Mouse (Mus musculus): ENCODE measurements around the gene Itfg1. TPM values are rescaled to one million over a fixed set of nuclear protein-coding genes. Genes with fewer than 3 reads are reported as not detected.
"Not testable (repeated sequence)": the region's sequence is repeated elsewhere in the genome, so short reads cannot be mapped to it uniquely, and the experiment has no call there.

The Itfg1 gene
- polyA plus RNA-seq (2015; fragmentation: Nextera tagmentation; extraction: Ambion mirVana): 210 and 222 TPM in 2 replicates

- Histone ChIP-seq H3K4me2 (ENCODE audit: low read length) (peak within 1 kb of the TSS; percentile 82), H3K9me3 (replicated peaks; ENCODE audit: control insufficient read depth, low read length, poor library complexity, severe bottlenecking) (0 out of 2 replicates have a peak, but pooled peaks cover 2% of the 10 kb centered on the region), H3K27me3 (ENCODE audit: control insufficient read depth, insufficient read depth, low read depth, low read length) (no peaks in the 10 kb centered on the region), H3K4me1 (ENCODE audit: control insufficient read depth, insufficient read depth, low read length) (peaks cover 16% of the 10 kb centered on the region), H3K4me3 (ENCODE audit: low read depth, low read length) (peak within 1 kb of the TSS; percentile 73), H3K27ac (ENCODE audit: low read length) (peak within 1 kb of the TSS; percentile 97), H3K9ac (ENCODE audit: low read depth, low read length) (peak within 1 kb of the TSS; percentile 84), H3K36me3 (ENCODE audit: control insufficient read depth, insufficient read depth, low read length) (no peaks in the 10 kb centered on the region; the same call in 1 of the 2 replicates)
- under 1% methylated on average over 51 of the region's 54 CpGs for WGBS
- ATAC-seq: peak; percentile 98
Measured at GRCm38 (mm10) chr8:85840657-85841488, at the start of gene Itfg1, which contains the start of gene Phkb. Gene Itfg1, minus strand, starts transcription at chr8:85840921. Gene Phkb, plus strand, starts transcription at chr8:85840959.

GRCm38 (mm10) chr8:85884811-85885210 lies 44.1 kb upstream of the Itfg1 start:
- no peaks in the 10 kb centered on the region for H3K27me3 ChIP-seq (ENCODE audit: control insufficient read depth, insufficient read depth, low read depth, low read length)
- no peaks in the 10 kb centered on the region for H3K9me3 ChIP-seq (replicated peaks; ENCODE audit: control insufficient read depth, low read length, poor library complexity, severe bottlenecking)
- no peak overlapping the region for H3K4me2 ChIP-seq (ENCODE audit: low read length)
- 0 out of 2 replicates have a peak, but pooled peaks cover 3% of the 10 kb centered on the region for H3K36me3 ChIP-seq (ENCODE audit: control insufficient read depth, insufficient read depth, low read length)
- no peak overlapping the region for H3K27ac ChIP-seq (ENCODE audit: low read length)
- WGBS: 95% methylated on average over 3 of the region's 3 CpGs
- no peak overlapping the region for H3K4me3 ChIP-seq (ENCODE audit: low read depth, low read length)
- no peaks in the 10 kb centered on the region for H3K4me1 ChIP-seq (ENCODE audit: control insufficient read depth, insufficient read depth, low read length)
- no peak overlapping the region for H3K9ac ChIP-seq (ENCODE audit: low read depth, low read length)
- ATAC-seq: no peak

GRCm38 (mm10) chr8:85879624-85880023 lies 38.9 kb upstream of the Itfg1 start:
- no peak overlapping the region for H3K4me3 ChIP-seq (ENCODE audit: low read depth, low read length)
- no peak overlapping the region for H3K27ac ChIP-seq (ENCODE audit: low read length)
- H3K9ac ChIP-seq (ENCODE audit: low read depth, low read length): no peak overlapping the region
- peak; percentile 71; the same call in 1 of the 2 replicates for ATAC-seq
- H3K36me3 ChIP-seq (ENCODE audit: control insufficient read depth, insufficient read depth, low read length): 0 out of 2 replicates have a peak, but pooled peaks cover 3% of the 10 kb centered on the region
- WGBS: 73% methylated on average over 7 of the region's 7 CpGs
- no peaks in the 10 kb centered on the region for H3K9me3 ChIP-seq (replicated peaks; ENCODE audit: control insufficient read depth, low read length, poor library complexity, severe bottlenecking)
- H3K27me3 ChIP-seq (ENCODE audit: control insufficient read depth, insufficient read depth, low read depth, low read length): no peaks in the 10 kb centered on the region
- H3K4me2 ChIP-seq (ENCODE audit: low read length): no peak overlapping the region
- no peaks in the 10 kb centered on the region for H3K4me1 ChIP-seq (ENCODE audit: control insufficient read depth, insufficient read depth, low read length)

GRCm38 (mm10) chr8:85877976-85878375 lies 37.3 kb upstream of the Itfg1 start:
- no peak for ATAC-seq
- WGBS: 95% methylated on average over 8 of the region's 8 CpGs
- no peaks in the 10 kb centered on the region for H3K27me3 ChIP-seq (ENCODE audit: control insufficient read depth, insufficient read depth, low read depth, low read length)
- H3K4me1 ChIP-seq (ENCODE audit: control insufficient read depth, insufficient read depth, low read length): no peaks in the 10 kb centered on the region
- no peak overlapping the region for H3K4me3 ChIP-seq (ENCODE audit: low read depth, low read length)
- no peaks in the 10 kb centered on the region for H3K36me3 ChIP-seq (ENCODE audit: control insufficient read depth, insufficient read depth, low read length)
- H3K27ac ChIP-seq (ENCODE audit: low read length): no peak overlapping the region
- no peak overlapping the region for H3K9ac ChIP-seq (ENCODE audit: low read depth, low read length)
- H3K4me2 ChIP-seq (ENCODE audit: low read length): no peak overlapping the region
- H3K9me3 ChIP-seq (replicated peaks; ENCODE audit: control insufficient read depth, low read length, poor library complexity, severe bottlenecking): no peaks in the 10 kb centered on the region

- WGBS: 67% methylated on average over 2 of the region's 2 CpGs
- H3K4me1 ChIP-seq (ENCODE audit: control insufficient read depth, insufficient read depth, low read length): no peaks in the 10 kb centered on the region
- H3K36me3 ChIP-seq (ENCODE audit: control insufficient read depth, insufficient read depth, low read length): no peaks in the 10 kb centered on the region
- no peaks in the 10 kb centered on the region for H3K27me3 ChIP-seq (ENCODE audit: control insufficient read depth, insufficient read depth, low read depth, low read length)
- no peaks in the 10 kb centered on the region for H3K9me3 ChIP-seq (replicated peaks; ENCODE audit: control insufficient read depth, low read length, poor library complexity, severe bottlenecking)
- no peak overlapping the region for H3K4me2 ChIP-seq (ENCODE audit: low read length)
- H3K9ac ChIP-seq (ENCODE audit: low read depth, low read length): no peak overlapping the region
- H3K4me3 ChIP-seq (ENCODE audit: low read depth, low read length): no peak overlapping the region
- ATAC-seq: no peak
- H3K27ac ChIP-seq (ENCODE audit: low read length): no peak overlapping the region
Measured at GRCm38 (mm10) chr8:85871660-85872059, 30.9 kb upstream of the Itfg1 start.

GRCm38 (mm10) chr8:85862381-85862780 lies 21.7 kb upstream of the Itfg1 start:
- no peak for ATAC-seq
- 92% methylated on average over 1 of the region's 1 CpGs for WGBS
- Histone ChIP-seq H3K27me3 (ENCODE audit: control insufficient read depth, insufficient read depth, low read depth, low read length) (no peaks in the 10 kb centered on the region), H3K4me1 (ENCODE audit: control insufficient read depth, insufficient read depth, low read length) (no peaks in the 10 kb centered on the region), H3K27ac (ENCODE audit: low read length) (no peak overlapping the region), H3K9me3 (replicated peaks; ENCODE audit: control insufficient read depth, low read length, poor library complexity, severe bottlenecking) (no peaks in the 10 kb centered on the region), H3K36me3 (ENCODE audit: control insufficient read depth, insufficient read depth, low read length) (no peaks in the 10 kb centered on the region), H3K4me2 (ENCODE audit: low read length) (no peak overlapping the region), H3K9ac (ENCODE audit: low read depth, low read length) (no peak overlapping the region), H3K4me3 (ENCODE audit: low read depth, low read length) (no peak overlapping the region)

- no peaks in the 10 kb centered on the region for H3K36me3 ChIP-seq (ENCODE audit: control insufficient read depth, insufficient read depth, low read length)
- no peak for ATAC-seq
- H3K9ac ChIP-seq (ENCODE audit: low read depth, low read length): no peak overlapping the region
- no peak overlapping the region for H3K27ac ChIP-seq (ENCODE audit: low read length)
- H3K4me3 ChIP-seq (ENCODE audit: low read depth, low read length): no peak overlapping the region
- 89% methylated on average over 5 of the region's 5 CpGs for WGBS
- no peak overlapping the region for H3K4me2 ChIP-seq (ENCODE audit: low read length)
- H3K27me3 ChIP-seq (ENCODE audit: control insufficient read depth, insufficient read depth, low read depth, low read length): no peaks in the 10 kb centered on the region
- H3K4me1 ChIP-seq (ENCODE audit: control insufficient read depth, insufficient read depth, low read length): no peaks in the 10 kb centered on the region
- no peaks in the 10 kb centered on the region for H3K9me3 ChIP-seq (replicated peaks; ENCODE audit: control insufficient read depth, low read length, poor library complexity, severe bottlenecking)
Measured at GRCm38 (mm10) chr8:85860612-85861011, 19.9 kb upstream of the Itfg1 start.

- ATAC-seq; H3K27me3 ChIP-seq (ENCODE audit: control insufficient read depth, insufficient read depth, low read depth, low read length); H3K4me3 ChIP-seq (ENCODE audit: low read depth, low read length); H3K9me3 ChIP-seq (replicated peaks; ENCODE audit: control insufficient read depth, low read length, poor library complexity, severe bottlenecking); H3K9ac ChIP-seq (ENCODE audit: low read depth, low read length); H3K4me1 ChIP-seq (ENCODE audit: control insufficient read depth, insufficient read depth, low read length); H3K27ac ChIP-seq (ENCODE audit: low read length); H3K36me3 ChIP-seq (ENCODE audit: control insufficient read depth, insufficient read depth, low read length); H3K4me2 ChIP-seq (ENCODE audit: low read length): not testable (repeated sequence)
- 51% methylated on average over 11 of the region's 11 CpGs for WGBS
Measured at GRCm38 (mm10) chr8:85857227-85857896, 16.6 kb upstream of the Itfg1 start.

Data from midbrain, embryonic 16.5 days (tissue).